Mouse (Mus musculus): ENCODE measurements around the gene Ypel5.

Ypel5 gene

DNA sequence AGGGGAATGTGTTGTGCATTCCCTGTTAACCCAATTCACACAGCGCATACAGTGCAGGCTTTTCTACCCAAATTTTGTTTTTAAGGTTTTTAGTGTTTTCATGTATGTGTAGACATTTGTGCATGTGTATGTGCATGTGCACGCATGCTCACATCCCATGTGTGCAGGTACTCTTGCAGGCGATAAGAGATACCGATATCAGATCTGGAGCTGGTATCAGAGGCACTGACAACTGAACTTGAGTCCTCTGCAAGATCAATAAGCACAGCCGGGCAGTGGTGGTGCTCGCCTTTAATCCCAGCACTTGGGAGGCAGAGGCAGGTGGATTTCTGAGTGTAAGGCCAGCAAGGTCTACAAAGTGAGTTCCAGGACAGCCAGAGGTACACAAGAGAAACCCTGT lies 8.1 kb downstream of the Ypel5 start:
- no peak for DNase-seq (ENCODE audit: low spot score in 2 of 2)

DNA sequence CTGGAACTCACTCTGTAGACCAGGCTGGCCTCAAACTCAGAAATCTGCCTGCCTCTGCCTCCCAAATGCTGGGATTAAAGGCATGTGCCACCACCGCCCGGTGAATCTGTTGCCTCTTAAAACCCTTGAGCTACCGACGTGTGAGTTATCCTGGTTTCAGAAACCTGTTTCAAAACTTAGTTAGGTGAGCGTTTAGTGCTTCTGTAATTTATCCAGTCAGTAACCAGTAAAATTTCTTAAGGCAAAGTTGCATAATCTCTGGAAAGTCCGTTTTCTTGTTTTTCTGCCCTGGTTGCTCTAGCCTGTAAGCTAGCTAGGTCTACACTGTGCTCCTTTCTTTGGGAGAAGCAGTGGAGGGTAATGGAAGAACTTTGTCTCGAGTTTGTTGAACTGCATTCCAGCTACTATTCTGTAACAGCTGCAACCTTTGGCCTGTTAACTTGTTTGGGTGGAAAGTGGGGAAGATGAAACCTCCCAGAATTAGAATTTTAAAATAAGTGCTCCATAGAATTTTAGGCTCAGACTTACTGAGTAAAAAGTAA lies 8.8 kb downstream of the Ypel5 start:
- no peak for DNase-seq (ENCODE audit: low spot score in 2 of 2)

DNA sequence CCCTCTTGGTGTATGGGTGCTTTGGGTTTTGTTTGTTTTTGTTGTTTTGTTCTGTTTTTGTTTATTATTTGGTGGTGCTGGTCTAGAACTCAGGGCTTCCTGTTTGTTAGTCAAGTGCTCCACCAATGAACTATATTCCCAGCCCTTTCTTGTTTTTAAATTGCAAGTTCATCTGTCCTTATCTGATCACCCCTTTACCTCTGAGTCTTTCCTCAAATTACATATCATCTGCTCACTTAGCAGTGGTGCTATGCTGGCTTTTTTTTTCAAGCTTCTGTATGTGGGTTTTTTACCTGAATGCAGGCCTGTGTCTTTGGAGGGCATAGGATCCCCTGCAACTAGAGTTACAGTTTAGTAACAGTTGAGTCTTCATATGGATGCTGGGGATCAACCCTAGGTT lies 9.3 kb downstream of the Ypel5 start:
- DNase-seq (ENCODE audit: low spot score in 2 of 2) = no peak

DNA sequence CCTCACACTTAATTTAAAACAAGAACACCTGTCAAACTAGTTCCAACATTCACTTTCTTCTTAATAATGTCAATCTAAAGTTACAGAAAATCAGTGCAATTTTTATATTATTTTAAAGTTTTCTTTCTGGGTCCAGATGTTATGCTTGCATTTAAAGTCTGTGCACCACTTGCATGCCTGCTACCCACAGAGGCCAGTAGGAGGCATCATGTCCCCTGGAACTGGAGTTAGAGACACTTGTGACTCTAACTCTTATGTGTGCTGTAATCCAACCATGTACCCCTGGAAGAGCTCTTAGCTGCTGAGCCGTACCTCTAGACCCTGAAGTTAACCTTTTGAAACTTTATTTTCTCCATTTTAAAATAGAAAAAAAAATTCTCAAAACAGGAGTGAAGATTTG lies 19.0 kb downstream of the Ypel5 start:
- no peak for DNase-seq (ENCODE audit: low spot score in 2 of 2)

DNA sequence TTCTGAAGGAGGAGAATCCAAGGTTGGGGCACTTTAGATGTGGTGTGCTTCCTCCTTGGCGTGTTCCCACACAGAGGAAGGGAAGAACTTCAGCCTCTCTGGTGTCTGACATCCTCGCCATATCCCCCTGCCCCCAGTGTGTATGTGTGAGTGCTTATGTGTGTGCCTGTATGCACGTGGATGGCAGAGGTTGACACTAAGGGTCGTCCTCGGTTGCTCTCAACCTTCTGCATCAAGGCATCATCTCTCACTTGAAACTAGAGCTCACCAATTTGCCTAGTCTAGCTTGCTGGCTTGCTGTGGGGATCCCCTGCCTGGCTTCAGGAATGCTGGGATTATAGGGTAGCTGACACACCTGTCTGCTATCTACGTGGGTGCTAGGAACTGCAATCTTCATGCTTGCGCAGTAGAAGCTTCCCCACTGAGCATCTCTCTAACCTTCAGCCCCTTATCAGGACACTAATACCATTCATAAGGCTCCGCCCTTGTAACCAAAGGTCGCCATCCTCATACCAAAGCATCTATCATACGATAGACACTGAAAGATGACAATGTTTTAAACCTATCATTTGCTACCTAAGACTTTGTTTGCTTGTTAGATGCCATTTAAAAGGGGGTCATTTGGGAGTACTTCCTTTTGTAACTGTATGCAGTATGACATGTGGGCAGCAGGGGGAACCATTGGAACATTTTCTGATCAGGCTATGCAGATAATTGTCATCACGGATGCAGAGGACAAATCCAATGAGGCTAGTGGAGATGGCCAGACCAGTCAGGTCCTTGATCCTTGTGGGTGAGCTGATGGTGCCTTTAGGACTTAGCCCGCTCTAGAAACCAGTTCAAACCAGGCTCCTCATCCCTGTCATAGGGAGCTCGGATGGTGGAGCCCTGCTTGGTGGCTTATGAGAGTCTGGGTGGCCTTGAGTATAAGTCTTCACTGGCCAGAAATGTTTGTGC lies 21.7 kb downstream of the Ypel5 start:
- peak in 1 of 2 experiments; percentile 50 for DNase-seq (ENCODE audit: low spot score in 2 of 2)

DNA sequence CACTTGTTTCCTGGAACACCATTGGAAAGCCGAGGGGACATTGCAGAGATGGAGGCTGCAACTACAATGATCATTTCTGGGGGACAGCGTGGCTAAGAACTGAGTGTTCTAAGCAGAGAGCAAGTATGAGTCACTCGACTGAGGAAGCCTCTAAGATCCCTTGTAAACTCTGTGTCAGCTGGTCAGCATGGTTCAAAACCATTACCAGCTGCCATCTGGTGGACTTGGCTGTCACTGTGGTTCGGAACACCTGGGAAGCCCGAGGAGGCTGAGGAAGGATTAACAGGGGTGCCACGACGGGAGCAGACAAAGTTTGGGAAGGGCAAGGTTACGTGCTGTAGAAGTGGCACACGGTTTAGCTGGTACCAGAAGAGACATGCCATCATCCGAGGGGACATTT lies 27.0 kb downstream of the Ypel5 start:
- no peak for DNase-seq (ENCODE audit: low spot score in 2 of 2)

DNA sequence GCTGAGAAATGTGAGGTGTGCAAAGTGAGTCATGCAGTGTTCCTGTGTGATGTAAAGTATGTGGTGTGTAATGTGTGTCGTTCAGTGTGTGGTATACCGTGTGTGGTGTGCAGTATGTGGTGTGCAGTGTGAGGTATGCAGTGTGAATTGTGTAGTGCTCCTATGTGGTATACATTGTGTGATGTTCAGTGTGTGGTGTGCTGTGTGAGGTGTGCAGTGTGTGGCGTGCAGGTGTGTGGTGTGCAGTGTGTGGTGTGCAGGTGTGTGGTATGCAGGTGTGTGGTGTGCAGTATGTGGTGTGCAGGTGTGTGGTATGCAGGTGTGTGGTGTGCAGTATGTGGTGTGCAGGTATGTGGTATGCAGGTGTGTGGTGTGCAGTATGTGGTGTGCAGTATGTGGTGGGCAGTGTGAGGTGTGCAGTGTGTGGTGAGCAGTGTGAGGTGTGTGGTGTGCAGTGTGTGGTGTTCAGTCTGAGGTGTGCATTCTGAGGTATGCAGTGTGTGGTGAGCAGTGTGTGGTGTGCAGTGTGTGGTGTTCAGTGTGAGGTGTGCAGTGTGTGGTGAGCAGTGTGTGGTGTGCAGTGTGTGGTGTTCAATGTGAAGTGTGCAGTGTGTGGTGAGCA lies 30.5 kb downstream of the Ypel5 start:
- DNase-seq (ENCODE audit: low spot score in 2 of 2) = no peak

DNA sequence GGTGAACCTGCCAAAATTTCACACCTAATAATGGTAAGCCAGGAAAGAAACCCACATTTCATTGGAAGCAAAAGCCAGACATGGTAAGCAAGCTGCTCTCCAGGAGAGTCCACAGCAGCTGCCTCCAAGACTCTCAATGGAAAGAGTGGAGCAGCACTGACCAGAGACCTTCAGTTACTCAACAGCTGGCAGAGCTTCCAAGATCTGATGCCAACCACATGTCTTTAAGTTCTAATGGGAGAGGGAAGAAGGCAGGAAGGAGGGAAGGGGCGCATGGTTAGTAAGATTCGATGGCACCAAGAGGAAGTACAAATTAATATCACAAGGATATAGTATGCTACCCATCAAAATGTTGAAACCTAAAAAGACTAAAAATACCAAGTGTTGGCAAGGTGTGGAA lies 31.9 kb downstream of the Ypel5 start:
- no peak for DNase-seq (ENCODE audit: low spot score in 2 of 2)

DNA sequence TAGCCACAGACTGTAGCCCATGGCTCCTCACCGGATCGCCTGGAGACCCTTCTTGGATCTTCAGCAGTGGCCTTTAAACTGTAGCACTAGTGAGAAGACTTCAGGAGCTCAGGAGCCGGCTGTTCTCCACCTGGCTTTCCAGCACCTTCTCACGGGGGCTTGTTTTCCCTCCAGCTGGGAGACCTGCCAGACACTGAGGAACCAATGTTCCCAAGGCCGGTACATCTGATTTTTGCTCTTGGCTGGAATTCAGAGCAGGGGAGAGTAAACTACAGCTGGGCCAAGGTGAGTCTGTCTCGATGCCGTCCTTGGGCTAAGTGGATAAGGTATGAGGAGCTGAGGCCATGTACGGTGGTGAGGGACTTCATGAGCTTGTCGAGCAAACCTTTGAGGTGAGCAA lies 42.7 kb downstream of the Ypel5 start:
- no peak for DNase-seq (ENCODE audit: low spot score in 2 of 2)

DNA sequence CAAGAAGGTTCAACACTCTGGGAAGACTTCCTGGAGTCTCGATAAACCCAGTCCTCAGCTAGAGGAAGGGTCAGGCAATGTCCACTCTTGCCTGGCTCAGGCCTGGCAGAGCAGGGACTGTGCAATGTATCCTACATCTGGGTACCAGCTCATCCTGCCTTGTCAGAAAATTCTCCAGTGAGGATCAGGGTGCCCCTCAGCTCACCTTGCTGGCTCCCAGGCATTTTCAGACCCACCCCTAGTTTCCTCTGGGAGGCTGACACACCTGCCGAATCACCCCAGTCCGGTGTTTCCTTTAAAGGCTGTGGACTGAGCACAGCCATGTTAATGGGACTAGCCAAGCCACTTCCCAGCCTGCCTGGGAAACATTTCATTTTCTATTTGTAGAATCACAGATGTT lies 43.9 kb downstream of the Ypel5 start:
- no peak for DNase-seq (ENCODE audit: low spot score in 2 of 2)

DNA sequence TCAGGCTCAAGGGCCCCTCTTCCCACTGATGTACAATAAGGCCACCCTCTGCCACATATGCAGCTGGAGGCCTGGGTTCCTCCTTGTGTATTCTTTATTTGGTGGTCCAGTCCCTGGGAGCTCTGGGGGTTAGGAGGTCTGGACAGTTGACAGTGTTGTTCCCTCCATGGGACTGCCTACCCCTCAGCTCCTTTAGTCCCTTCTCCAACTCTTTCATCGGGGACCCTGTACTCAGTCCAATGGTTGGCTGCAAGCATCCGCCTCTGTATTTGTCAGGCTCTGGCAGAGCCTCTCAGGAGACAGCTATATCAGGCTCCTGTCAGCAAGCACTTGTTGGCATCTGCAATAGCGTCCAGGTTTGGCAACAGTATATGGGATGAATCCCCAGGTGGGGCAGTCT lies 44.8 kb downstream of the Ypel5 start:
- peak in 1 of 2 experiments; percentile 24 for DNase-seq (ENCODE audit: low spot score in 2 of 2)

DNA sequence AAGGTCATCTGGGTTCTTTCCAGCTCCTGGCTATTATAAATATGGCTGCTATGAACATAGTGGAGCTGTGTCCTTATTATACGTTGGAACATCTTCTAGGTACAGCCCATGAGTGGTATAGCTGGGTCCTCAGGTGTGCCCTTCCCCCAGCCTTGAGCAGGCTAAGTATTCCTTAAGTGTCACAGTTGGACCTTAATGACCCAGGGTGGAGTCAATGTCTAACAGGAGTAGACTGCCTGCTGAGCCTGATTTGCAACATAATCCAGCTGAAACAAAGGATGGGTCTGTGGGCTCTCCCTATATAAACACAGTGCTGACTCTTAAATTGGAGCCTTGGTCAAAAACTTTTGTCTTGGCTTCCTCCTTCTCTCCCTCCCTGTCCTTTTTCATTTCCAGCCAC lies 45.6 kb downstream of the Ypel5 start:
- DNase-seq (ENCODE audit: low spot score in 2 of 2) = no peak

DNA sequence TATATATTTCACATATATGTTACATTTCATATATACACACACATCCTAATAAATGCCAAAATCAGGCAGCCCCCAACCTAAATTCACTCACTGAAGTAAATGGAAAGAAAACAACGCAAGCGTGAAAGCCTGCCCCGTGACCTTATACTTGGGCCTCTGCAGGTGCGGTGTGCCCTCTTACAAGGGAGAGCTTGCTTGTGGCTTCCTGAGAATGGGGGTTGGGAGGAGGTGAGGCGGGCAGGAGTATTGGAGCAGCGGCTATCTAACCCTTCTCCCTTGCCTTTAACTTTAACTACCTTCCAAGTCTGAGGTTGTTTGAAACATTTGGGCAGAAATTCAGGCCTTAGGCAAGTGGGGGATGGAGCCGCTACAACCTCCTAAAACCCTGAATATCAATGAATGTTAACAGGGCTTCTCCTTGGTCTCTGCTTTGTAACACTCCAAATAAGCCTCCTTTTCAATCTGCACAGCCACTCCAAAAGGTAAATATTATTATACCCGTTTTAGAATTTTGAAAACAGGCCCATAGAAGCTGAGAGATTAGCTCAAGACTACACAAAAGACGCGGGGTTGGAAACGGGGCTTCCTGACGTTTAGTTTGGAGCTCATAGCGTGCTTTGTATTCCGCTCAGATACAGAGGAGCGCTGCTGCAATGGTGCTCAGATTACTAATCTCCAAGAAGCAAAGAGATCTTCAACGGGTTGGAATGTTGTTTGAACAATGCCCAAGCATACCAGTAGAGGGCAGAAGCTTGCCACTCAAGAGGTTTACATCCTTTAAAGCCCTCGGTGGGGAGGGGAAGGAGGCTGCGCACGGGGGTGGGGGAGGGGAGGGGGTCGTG lies 53.5 kb downstream of the Ypel5 start:
- peak; percentile 36 to 70 for DNase-seq (ENCODE audit: low spot score in 2 of 2)

DNA sequence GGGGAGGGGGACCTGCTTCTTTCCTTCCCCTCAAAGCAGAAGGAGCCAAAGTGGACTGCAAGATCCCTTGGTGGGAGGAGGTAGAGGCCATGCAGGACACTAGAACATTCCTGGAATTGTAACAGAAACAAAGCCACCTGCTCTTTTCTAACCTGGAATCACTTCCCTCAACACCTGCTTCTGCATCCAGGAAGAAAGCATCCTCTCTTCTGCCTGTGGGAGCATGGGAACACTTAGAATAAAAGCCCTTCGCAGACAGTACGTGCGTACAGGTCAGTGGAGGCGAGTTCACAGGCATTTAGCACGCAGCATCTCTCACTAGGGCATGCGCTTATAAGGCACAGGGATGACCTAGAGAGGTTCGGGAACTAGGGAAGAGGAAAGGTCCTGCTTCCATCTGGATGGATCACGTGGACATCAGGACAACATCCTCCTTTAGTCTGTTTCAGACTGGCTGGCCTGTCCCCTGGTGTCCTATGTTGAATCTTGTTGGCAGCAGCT lies 54.2 kb downstream of the Ypel5 start:
- no peak for DNase-seq (ENCODE audit: low spot score in 2 of 2)

DNA sequence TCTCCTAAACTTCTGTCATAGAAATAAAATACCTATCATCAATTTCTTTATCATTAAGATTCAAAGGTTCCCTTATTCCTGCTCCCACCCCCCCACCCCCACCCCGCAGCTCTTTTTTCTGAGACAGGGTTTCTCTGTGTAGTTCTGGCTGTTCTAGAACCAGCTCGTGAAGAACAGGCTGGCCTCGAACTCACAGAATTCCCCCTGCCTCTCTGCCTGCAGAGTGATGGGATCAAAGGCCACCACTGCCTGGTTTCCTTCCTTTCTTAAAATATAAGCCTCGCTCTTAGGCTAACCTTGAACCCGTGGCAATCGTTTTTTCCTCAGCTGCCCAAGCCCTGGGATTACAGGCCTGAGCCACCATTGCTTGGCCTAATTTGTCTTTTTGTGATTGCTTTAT lies 55.3 kb downstream of the Ypel5 start:
- DNase-seq (ENCODE audit: low spot score in 2 of 2) = no peak

DNA sequence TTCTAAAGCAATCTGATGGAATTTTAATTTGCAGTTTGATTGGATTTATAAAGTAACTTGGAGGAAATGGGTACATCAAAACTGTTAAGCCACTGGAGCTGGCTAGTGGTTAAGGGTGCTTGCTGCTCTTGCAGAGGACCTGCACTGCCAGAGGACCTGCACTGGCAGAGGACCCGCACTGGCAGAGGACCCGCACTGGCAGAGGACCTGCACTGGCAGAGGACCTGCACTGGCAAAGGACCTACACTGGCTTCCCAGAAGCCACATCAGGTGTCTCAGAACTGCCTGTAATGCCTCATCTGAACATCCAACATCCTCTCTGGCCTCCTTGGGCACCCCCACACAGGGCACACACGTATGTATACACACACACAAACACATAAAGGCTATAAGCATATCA lies 59.3 kb downstream of the Ypel5 start:
- no peak for DNase-seq (ENCODE audit: low spot score in 2 of 2)

DNA sequence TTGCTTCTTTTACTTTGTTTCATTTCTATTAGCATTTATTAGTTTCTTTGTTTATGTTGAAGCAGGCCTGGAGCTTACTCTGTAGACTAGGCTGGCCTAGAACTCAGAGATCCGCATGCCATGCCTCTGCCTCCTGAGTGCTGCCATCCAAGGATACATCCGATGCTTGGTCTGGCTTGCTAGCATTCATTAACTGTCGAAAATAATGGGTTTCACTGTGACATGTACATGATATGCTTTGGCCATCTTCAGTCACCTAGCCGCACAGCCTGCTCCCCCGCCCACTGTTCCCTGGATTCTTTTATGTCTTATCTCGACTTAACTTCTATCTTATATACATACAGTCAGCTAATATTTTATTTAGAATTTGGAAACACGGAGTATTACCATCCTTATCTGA lies 60.8 kb downstream of the Ypel5 start:
- no peak for DNase-seq (ENCODE audit: low spot score in 2 of 2)

DNA sequence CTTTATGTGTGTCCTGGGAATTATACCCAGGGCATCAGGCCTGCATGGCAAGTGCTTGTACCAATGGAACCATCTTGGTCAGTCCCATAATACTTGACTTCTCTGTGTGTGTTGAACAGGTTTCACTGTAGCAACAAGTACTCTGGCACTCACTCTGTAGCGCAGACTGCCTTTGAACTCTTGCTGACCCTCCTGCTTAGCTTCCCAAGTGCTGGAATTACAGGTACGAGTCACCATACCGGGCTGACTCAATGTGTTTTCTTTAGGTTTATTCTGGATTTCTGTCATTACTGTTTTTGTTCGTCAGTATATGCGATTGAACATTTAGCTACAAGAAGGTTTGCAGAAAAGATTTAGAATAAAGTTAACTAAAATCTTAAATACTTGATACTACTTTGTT lies 61.7 kb downstream of the Ypel5 start:
- no peak for DNase-seq (ENCODE audit: low spot score in 2 of 2)

DNA sequence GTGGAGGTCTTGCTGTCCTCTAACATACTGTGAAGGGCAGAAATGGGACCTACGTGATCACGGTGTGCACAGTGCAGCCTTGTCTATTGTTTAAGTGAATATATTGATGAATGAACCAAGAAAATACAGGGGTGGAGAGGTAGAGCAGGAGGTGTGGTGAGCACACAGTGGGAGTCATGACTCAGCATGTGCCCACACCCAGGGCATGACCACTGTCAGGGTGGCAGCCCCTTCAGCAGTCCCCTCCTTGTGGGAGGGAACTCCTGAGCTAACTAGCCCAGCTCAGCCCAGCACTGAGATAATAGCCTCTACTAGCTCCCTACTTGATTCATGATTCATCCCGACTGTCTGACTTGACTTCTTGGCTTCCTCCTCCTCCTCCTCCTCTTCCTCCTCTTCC lies 62.5 kb downstream of the Ypel5 start:
- no peak for DNase-seq (ENCODE audit: low spot score in 2 of 2)

All from heart, adult 9 months (tissue).